Mouse (Mus musculus) large intestine, adult 2 months (tissue): ENCODE results near the gene Tjp1. TPM values are rescaled to one million over a fixed set of nuclear protein-coding genes. Genes with fewer than 3 reads are reported as not detected.

Experiments used
- DNase-seq: peaks from one replicate; pipeline ENCODE4 v3.0.0-alpha.2; 2012; ENCODE audit warnings: low read depth, low spot score
- WGBS: fragments of 180-500 bp; shearing (Covaris S2); methylation state at CpG from one replicate; pipeline ENCODE4 v1.1.7; 2018; 5-methylcytosine and 5-hydroxymethylcytosine counted together
- polyA plus RNA-seq: library from polyadenylated mRNA; depleted of rRNA; stranded (reverse); fragments of >200 nt; gene quantifications from 2 replicates; pipeline ENCODE4 v1.2.3, GENCODE M21; 2012; rRNA removed

The Tjp1 gene
- 10.7 and 22.2 TPM in 2 replicates for polyA plus RNA-seq

- no peak for DNase-seq
- under 1% methylated on average over 113 of the region's 115 CpGs for WGBS
Observed at GRCm38 (mm10) chr7:65527071-65528007, at the start of gene Tjp1. Tjp1 (minus strand) TSS chr7:65527781.

GRCm38 (mm10) chr7:65577118-65577517, 49.5 kb upstream of the Tjp1 start:
- no peak for DNase-seq
- 59% methylated on average over 12 of the region's 12 CpGs for WGBS

- 75% methylated on average over 5 of the region's 5 CpGs for WGBS
Observed at GRCm38 (mm10) chr7:65572731-65573130, 45.1 kb upstream of the Tjp1 start.

GRCm38 (mm10) chr7:65570691-65571090, 43.1 kb upstream of the Tjp1 start:
- WGBS, result 55% methylated on average over 4 of the region's 4 CpGs
- DNase-seq, result no peak

More at GRCm38 (mm10) chr7:65572731-65573130, 45.1 kb upstream of the Tjp1 start:
- no peak for DNase-seq

- no peak for DNase-seq
- 40% methylated on average over 1 of the region's 1 CpGs for WGBS
Observed at GRCm38 (mm10) chr7:65555996-65556395, 28.4 kb upstream of the Tjp1 start.

- 41% methylated on average over 5 of the region's 5 CpGs for WGBS
- DNase-seq, result no peak
Observed at GRCm38 (mm10) chr7:65545741-65546140, 18.2 kb upstream of the Tjp1 start.

- DNase-seq, result no peak
- 48% methylated on average over 4 of the region's 4 CpGs for WGBS
Observed at GRCm38 (mm10) chr7:65532689-65533088, 5.1 kb upstream of the Tjp1 start.

- WGBS, result 89% methylated on average over 4 of the region's 4 CpGs
- DNase-seq, result no peak
Observed at GRCm38 (mm10) chr7:65523116-65523515, 4.5 kb downstream of the Tjp1 start.

- 62% methylated on average over 12 of the region's 12 CpGs for WGBS
- no peak for DNase-seq
Observed at GRCm38 (mm10) chr7:65522490-65522889, 5.1 kb downstream of the Tjp1 start.

- 79% methylated on average over 8 of the region's 8 CpGs for WGBS
- DNase-seq, result no peak
Observed at GRCm38 (mm10) chr7:65520622-65521021, 7.0 kb downstream of the Tjp1 start.

- 12% methylated on average over 12 of the region's 12 CpGs for WGBS
- peak; percentile 86 for DNase-seq
Observed at GRCm38 (mm10) chr7:65519788-65520563, 7.6 kb downstream of the Tjp1 start.

- WGBS, result 32% methylated on average over 8 of the region's 8 CpGs
- no peak for DNase-seq
Observed at GRCm38 (mm10) chr7:65516903-65517302, 10.7 kb downstream of the Tjp1 start.

GRCm38 (mm10) chr7:65513451-65514179, 14.0 kb downstream of the Tjp1 start:
- WGBS, result 23% methylated on average over 10 of the region's 10 CpGs
- no peak for DNase-seq

- WGBS, result 84% methylated on average over 3 of the region's 3 CpGs
- DNase-seq, result no peak
Observed at GRCm38 (mm10) chr7:65509357-65509756, 18.2 kb downstream of the Tjp1 start.

- DNase-seq, result no peak
- 29% methylated on average over 5 of the region's 5 CpGs for WGBS
Observed at GRCm38 (mm10) chr7:65507341-65507740, 20.2 kb downstream of the Tjp1 start.

GRCm38 (mm10) chr7:65502486-65503322, 24.9 kb downstream of the Tjp1 start:
- DNase-seq, result no peak
- WGBS, result 72% methylated on average over 10 of the region's 10 CpGs

GRCm38 (mm10) chr7:65500746-65501145, 26.8 kb downstream of the Tjp1 start:
- 50% methylated on average over 7 of the region's 7 CpGs for WGBS

GRCm38 (mm10) chr7:65497733-65498583, 29.6 kb downstream of the Tjp1 start:
- no peak for DNase-seq
- 50% methylated on average over 12 of the region's 12 CpGs for WGBS

More at GRCm38 (mm10) chr7:65500746-65501145, 26.8 kb downstream of the Tjp1 start:
- DNase-seq, result no peak
